21 mouse cellular contexts compared by ENCODE assay signal in genomic region chr3:56740902-56741301, GRCm38 (mm10).
DNase-seq lines count a peak whose midpoint lies in the region; ATAC-seq and TF ChIP-seq lines count a peak whose summit lies in the region.
"Had no signal": no experiment of that assay in that cellular context is flagged by ENCODE, and none has a peak within 500 bp of the region (broad histone marks: within the 10 kb centered on the region; RNA-seq: fewer than 3 reads in every experiment).

No protein-coding gene starts in this region.

- H3K4me3 ChIP-seq in cerebellum, adult 2 months (replicated peaks; ENCODE audit: insufficient read depth, low read depth, low read length), result no peak overlapping the region
- no peak overlapping the region for H3K4me3 ChIP-seq in hindbrain, postnatal 0 days (ENCODE audit: low read length)
- no peak overlapping the region for H3K4me3 ChIP-seq in hindbrain, embryonic 14.5 days (replicated peaks; ENCODE audit: low read length)
- H3K4me3 ChIP-seq: embryonic facial prominence, embryonic 13.5 days; forebrain, embryonic 12.5 days; heart, embryonic 13.5 days; hindbrain, embryonic 13.5 days had no signal

- H3K27ac ChIP-seq in cerebellum, adult 2 months (ENCODE audit: insufficient read depth, low read length), result no peak overlapping the region
- H3K27ac ChIP-seq in hindbrain, postnatal 0 days, result no peak overlapping the region
- no peak overlapping the region for H3K27ac ChIP-seq in hindbrain, embryonic 14.5 days
- H3K27ac ChIP-seq: embryonic facial prominence, embryonic 13.5 days; forebrain, embryonic 12.5 days; heart, embryonic 13.5 days; hindbrain, embryonic 13.5 days had no signal

- H3K36me3 ChIP-seq in hindbrain, postnatal 0 days (ENCODE audit: insufficient read depth, low read length), result no peaks in the 10 kb centered on the region
- no peaks in the 10 kb centered on the region for H3K36me3 ChIP-seq in hindbrain, embryonic 14.5 days (replicated peaks; ENCODE audit: control insufficient read depth, insufficient read depth)
- H3K36me3 ChIP-seq: embryonic facial prominence, embryonic 13.5 days; forebrain, embryonic 12.5 days; heart, embryonic 13.5 days; hindbrain, embryonic 13.5 days had no signal

- no peaks in the 10 kb centered on the region for H3K27me3 ChIP-seq in cerebellum, adult 2 months (ENCODE audit: control insufficient read depth, insufficient read depth, low read length)
- no peaks in the 10 kb centered on the region for H3K27me3 ChIP-seq in hindbrain, postnatal 0 days (ENCODE audit: insufficient read depth, low read length)
- H3K27me3 ChIP-seq in hindbrain, embryonic 14.5 days (ENCODE audit: control insufficient read depth, insufficient read depth, low read length), result no peaks in the 10 kb centered on the region
- H3K27me3 ChIP-seq: CH12.LX; embryonic facial prominence, embryonic 13.5 days; forebrain, embryonic 12.5 days; heart, embryonic 13.5 days; hindbrain, embryonic 13.5 days had no signal

- TF ChIP-seq POLR2A in cerebellum, adult 2 months (IDR thresholded peaks at IDR 0.05; ENCODE audit: borderline replicate concordance, insufficient read depth, low read length), result no peak

- H3K9me3 ChIP-seq in hindbrain, postnatal 0 days (ENCODE audit: low read length), result 0 out of 2 replicates have a peak, but pooled peaks cover under 1% of the 10 kb centered on the region
- H3K9me3 ChIP-seq in hindbrain, embryonic 14.5 days (ENCODE audit: control insufficient read depth, low read length), result 0 out of 2 replicates have a peak, but pooled peaks cover 3% of the 10 kb centered on the region
- H3K9me3 ChIP-seq: embryonic facial prominence, embryonic 13.5 days; forebrain, embryonic 12.5 days; heart, embryonic 13.5 days; hindbrain, embryonic 13.5 days had no signal

- peak; percentile 24 to 67 for DNase-seq in cerebellum, adult 2 months
- DNase-seq in cerebellum, adult 8-10 months, result no peak
- DNase-seq in hindbrain, postnatal 0 days (ENCODE audit: low spot score), result peak; percentile 73
- DNase-seq in hindbrain, embryonic 14.5 days (ENCODE audit: low spot score), result no peak
- peak; percentile 31 for DNase-seq in cerebellum, adult 9-10 months
- peak; percentile 82 to 90 for DNase-seq in cerebellum, postnatal 14 days
- no peak for DNase-seq in layer of hippocampus, postnatal 36 days
- no peak for DNase-seq in layer of hippocampus, postnatal 10 days (ENCODE audit: low spot score in 2 of 2)
- DNase-seq: adrenal gland, postnatal 14 days; gastrocnemius, postnatal 14 days; heart, postnatal 36 days; kidney, adult 11 months; kidney, adult 9 months had no signal

- no peak overlapping the region for H3K4me2 ChIP-seq in hindbrain, postnatal 0 days (ENCODE audit: low read depth, low read length)
- no peak overlapping the region for H3K4me2 ChIP-seq in hindbrain, embryonic 14.5 days (replicated peaks)
- H3K4me2 ChIP-seq: embryonic facial prominence, embryonic 13.5 days; forebrain, embryonic 12.5 days; heart, embryonic 13.5 days; hindbrain, embryonic 13.5 days had no signal

- no peak for TF ChIP-seq CTCF in cerebellum, adult 2 months (IDR thresholded peaks at IDR 0.05; ENCODE audit: borderline replicate concordance, insufficient read depth, low read depth, low read length)
- TF ChIP-seq CTCF in hindbrain, postnatal 0 days (IDR thresholded peaks at IDR 0.05; ENCODE audit: low read depth), result no peak

- ATAC-seq in hindbrain, postnatal 0 days, result peak; percentile 89
- no peak for ATAC-seq in hindbrain, embryonic 14.5 days (ENCODE audit: low FRiP score)
- ATAC-seq: activated CD4-positive, CD25-positive, alpha-beta regulatory T cell, adult 4 months; forebrain, embryonic 16.5 days; Patski had no signal

- H3K4me1 ChIP-seq in cerebellum, adult 2 months (ENCODE audit: control insufficient read depth, insufficient read depth, low read length), result peaks cover 5% of the 10 kb centered on the region; the same call in 1 of the 2 replicates
- H3K4me1 ChIP-seq in hindbrain, postnatal 0 days (ENCODE audit: insufficient read depth, low read length), result no peaks in the 10 kb centered on the region
- no peaks in the 10 kb centered on the region for H3K4me1 ChIP-seq in hindbrain, embryonic 14.5 days (replicated peaks; ENCODE audit: control insufficient read depth, insufficient read depth, low read length)
- H3K4me1 ChIP-seq: embryonic facial prominence, embryonic 13.5 days; forebrain, embryonic 12.5 days; heart, embryonic 13.5 days; hindbrain, embryonic 13.5 days had no signal

- H3K9ac ChIP-seq in hindbrain, postnatal 0 days (replicated peaks; ENCODE audit: low read length), result no peak overlapping the region
- no peak overlapping the region for H3K9ac ChIP-seq in hindbrain, embryonic 14.5 days
- H3K9ac ChIP-seq: embryonic facial prominence, embryonic 13.5 days; forebrain, embryonic 12.5 days; heart, embryonic 13.5 days; hindbrain, embryonic 13.5 days had no signal

Comparison
In these comparisons a context has a peak if more than half of its experiments do, and no peak if none do; other contexts are left out.
1. DNase-seq: peak in cerebellum, adult 2 months (2 of 2), hindbrain, postnatal 0 days (single experiment), cerebellum, adult 9-10 months (single experiment) and cerebellum, postnatal 14 days (2 of 2); none in cerebellum, adult 8-10 months (single experiment), hindbrain, embryonic 14.5 days (single experiment), layer of hippocampus, postnatal 36 days (0 of 2) and layer of hippocampus, postnatal 10 days (0 of 2).